Mouse (Mus musculus) ES-CJ7 (cell line): ENCODE measurements around the gene Dlg2.

ENCODE experiments used
- DNase-seq: peaks from one replicate; pipeline ENCODE4 v3.0.0; 2011; ENCODE audit warnings: low read depth, low spot score

Dlg2 gene

GRCm38 (mm10) chr7:92047271-92047670, 1570.8 kb downstream of the Dlg2 start:
- no peak for DNase-seq

GRCm38 (mm10) chr7:92048876-92049275, 1572.4 kb downstream of the Dlg2 start:
- DNase-seq: no peak

GRCm38 (mm10) chr7:92066851-92067250, 1590.4 kb downstream of the Dlg2 start:
- DNase-seq: no peak

GRCm38 (mm10) chr7:92087429-92087828, 1611.0 kb downstream of the Dlg2 start:
- no peak for DNase-seq

GRCm38 (mm10) chr7:92093860-92094259, 1617.4 kb downstream of the Dlg2 start:
- DNase-seq: peak; percentile 59

- DNase-seq: no peak
Observed at GRCm38 (mm10) chr7:92095198-92095597, 1618.7 kb downstream of the Dlg2 start.

GRCm38 (mm10) chr7:92100847-92101246, 1624.4 kb downstream of the Dlg2 start:
- DNase-seq: no peak

GRCm38 (mm10) chr7:92102892-92103543, 1626.5 kb downstream of the Dlg2 start:
- peak; percentile 45 for DNase-seq

- DNase-seq: no peak
Observed at GRCm38 (mm10) chr7:92105477-92105876, 1629.0 kb downstream of the Dlg2 start.

- no peak for DNase-seq
Observed at GRCm38 (mm10) chr7:92105956-92106355, 1629.5 kb downstream of the Dlg2 start.

GRCm38 (mm10) chr7:92113065-92113464, 1636.6 kb downstream of the Dlg2 start:
- DNase-seq: no peak

- no peak for DNase-seq
Observed at GRCm38 (mm10) chr7:92115237-92115871, 1638.9 kb downstream of the Dlg2 start.

- DNase-seq: no peak
Observed at GRCm38 (mm10) chr7:92123276-92123675, 1646.8 kb downstream of the Dlg2 start.

GRCm38 (mm10) chr7:92125886-92126285, 1649.4 kb downstream of the Dlg2 start:
- no peak for DNase-seq

- no peak for DNase-seq
Observed at GRCm38 (mm10) chr7:92134301-92134700, 1657.8 kb downstream of the Dlg2 start.

GRCm38 (mm10) chr7:92135624-92136023, 1659.2 kb downstream of the Dlg2 start:
- no peak for DNase-seq

- no peak for DNase-seq
Observed at GRCm38 (mm10) chr7:92140051-92140817, 1663.8 kb downstream of the Dlg2 start.

- DNase-seq: no peak
Observed at GRCm38 (mm10) chr7:92147499-92147898, 1671.0 kb downstream of the Dlg2 start.

GRCm38 (mm10) chr7:92150768-92151167, 1674.3 kb downstream of the Dlg2 start:
- DNase-seq: no peak

- DNase-seq: no peak
Observed at GRCm38 (mm10) chr7:92154603-92155002, 1678.1 kb downstream of the Dlg2 start.

- DNase-seq: no peak
Observed at GRCm38 (mm10) chr7:92163150-92163549, 1686.7 kb downstream of the Dlg2 start.

- no peak for DNase-seq
Observed at GRCm38 (mm10) chr7:92164316-92164715, 1687.8 kb downstream of the Dlg2 start.
